Mouse (Mus musculus) adrenal gland, adult 8-10 months (tissue): ENCODE results near the gene Syn3. TPM values are rescaled to one million over a fixed set of nuclear protein-coding genes. Genes with fewer than 3 reads are reported as not detected.
A peak's percentile ranks its signal among the peaks of the same experiment; 100 is the strongest.

Experiments
- DNase-seq: peaks from one replicate; pipeline ENCODE4 v3.0.0; 2022
- total RNA-seq, 4 experiments: library from RNA; stranded (reverse); gene quantifications; 2 replicates each; pipeline ENCODE4 v1.2.4; 2022

The Syn3 gene
- total RNA-seq, 4 experiments from 2014 or later, result 3.7 to 5.7 (median 4.2) TPM

- DNase-seq, result peak; percentile 58
These were observed 225.1 kb downstream of the Syn3 start for GRCm38 (mm10) chr10:86273410-86274191.

GRCm38 (mm10) chr10:86272826-86273225 is 225.9 kb downstream of the Syn3 start:
- no peak for DNase-seq

DNA sequence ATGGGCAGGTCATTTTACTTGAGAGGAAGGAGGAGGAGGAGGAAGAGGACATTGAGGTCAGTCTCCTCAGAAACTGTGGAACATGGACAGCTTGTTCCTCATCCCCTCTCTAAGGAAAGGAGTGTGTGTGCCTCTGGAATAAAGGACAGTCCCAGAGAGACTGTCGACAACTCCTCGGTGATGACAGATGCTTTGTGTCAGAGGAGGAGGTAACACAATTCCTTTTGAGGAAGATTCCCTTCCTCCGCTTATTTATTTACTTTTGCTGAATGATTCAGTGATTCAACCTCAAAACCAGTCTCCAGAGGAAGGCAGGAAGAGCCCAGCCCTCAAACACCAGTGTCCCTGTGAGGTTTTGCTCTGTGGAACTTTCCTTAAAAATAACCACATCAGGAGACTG is 228.4 kb downstream of the Syn3 start:
- no peak for DNase-seq

GRCm38 (mm10) chr10:86264618-86265017 is 234.1 kb downstream of the Syn3 start:
- no peak for DNase-seq

DNA sequence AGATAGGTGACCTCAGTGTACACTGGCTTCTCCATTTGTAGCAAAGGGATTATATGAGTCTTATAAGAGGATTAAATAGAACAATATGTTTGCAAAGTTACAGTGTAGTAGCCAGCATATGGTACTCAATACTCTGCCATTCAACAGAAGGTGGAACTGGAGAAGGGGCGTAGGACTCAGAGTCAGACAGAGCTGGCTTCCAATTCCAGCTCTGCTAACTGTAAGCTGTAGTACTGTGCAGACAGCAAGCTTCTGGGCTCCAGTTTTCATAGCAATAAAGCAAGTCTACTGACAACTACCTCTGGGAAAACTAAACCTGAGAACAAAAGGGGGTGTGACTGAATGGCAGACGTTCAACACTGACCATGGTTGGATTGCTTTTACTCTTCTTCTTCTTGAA is 237.0 kb downstream of the Syn3 start:
- DNase-seq, result no peak

DNA sequence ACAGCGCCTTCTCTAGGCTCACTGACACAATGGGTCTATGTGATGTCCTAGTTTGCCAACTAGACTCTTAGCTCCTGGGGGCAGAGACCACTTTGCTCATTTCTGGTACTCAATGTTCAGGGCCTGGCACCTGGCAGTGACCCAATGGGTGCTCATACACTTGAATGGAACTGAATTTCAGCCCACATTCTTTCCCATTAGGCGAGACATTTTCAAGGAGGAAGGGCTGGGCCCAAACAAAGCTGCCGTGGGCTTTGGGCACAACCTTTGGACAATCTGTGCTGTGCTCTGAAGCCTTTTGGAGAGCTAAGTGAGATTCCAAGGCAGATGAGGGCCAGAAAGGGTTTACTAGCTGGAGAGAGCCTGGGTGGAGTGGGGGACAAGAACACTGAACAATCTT is 239.7 kb downstream of the Syn3 start:
- no peak for DNase-seq

- no peak for DNase-seq
These were observed 240.7 kb downstream of the Syn3 start for GRCm38 (mm10) chr10:86258046-86258445.

- no peak for DNase-seq
These were observed 241.7 kb downstream of the Syn3 start for GRCm38 (mm10) chr10:86257045-86257444.

DNA sequence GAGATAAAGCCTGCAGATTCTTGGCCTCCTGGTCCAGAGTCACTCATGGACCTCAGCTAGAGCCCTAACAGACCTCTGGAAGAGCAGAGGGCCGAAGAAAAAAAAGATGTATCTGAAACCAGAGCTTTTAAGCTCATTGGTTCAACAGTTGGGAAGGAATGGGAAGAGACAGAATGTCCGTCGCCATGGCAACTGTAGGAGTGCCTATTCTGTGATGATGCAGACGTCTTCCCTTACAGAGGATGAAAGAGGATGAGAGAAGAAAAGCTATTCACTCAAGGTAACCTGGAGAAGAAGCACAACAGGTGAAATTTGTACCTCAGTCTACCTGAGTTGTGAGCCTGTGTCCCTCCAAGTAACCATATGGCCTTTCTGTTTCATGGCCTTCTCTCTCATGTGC is 242.5 kb downstream of the Syn3 start:
- DNase-seq, result no peak

- DNase-seq, result no peak
These were observed 248.4 kb downstream of the Syn3 start for GRCm38 (mm10) chr10:86250149-86250922.

DNA sequence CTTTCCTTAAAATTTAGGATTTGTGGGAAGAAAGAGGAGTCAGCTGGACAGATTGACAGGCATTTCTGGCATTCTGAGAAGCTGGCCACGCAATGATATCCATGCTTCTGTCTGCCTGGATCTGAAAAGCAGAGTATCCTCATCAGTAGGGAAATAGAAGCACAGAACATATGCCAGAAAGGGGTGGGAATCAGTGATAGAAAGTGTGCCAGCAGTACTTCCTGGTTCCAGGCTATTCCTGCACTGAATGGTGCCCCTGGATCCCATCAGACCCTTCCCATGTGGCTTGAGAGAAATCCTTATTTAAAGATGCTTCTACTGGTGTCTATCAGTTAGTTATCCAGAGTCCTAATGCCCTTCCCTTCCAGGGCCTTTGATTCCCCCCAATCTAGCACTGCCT is 249.4 kb downstream of the Syn3 start:
- no peak for DNase-seq

- no peak for DNase-seq
These were observed 249.9 kb downstream of the Syn3 start for GRCm38 (mm10) chr10:86248807-86249206.

- DNase-seq, result no peak
These were observed 250.5 kb downstream of the Syn3 start for GRCm38 (mm10) chr10:86248131-86248740.

GRCm38 (mm10) chr10:86245396-86245795 is 253.3 kb downstream of the Syn3 start:
- DNase-seq, result no peak

DNA sequence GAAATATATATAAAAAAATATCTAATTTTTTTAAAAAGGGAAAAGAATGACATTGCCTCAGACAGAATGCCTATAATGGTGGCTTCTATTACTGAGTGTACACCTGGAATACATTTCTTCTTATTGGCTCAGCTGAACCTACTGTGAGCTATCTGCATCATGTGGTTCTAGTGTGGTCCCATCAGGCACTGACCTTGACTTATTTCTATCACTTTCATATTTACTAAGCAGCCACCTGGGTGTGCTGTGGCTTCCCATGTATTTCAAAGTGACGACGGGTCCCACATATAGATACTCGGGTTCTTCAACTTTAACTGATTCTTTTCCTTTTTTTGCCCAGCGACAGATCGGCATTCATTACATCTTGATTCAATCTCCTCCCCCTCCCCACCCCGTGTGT is 255.2 kb downstream of the Syn3 start:
- no peak for DNase-seq

DNA sequence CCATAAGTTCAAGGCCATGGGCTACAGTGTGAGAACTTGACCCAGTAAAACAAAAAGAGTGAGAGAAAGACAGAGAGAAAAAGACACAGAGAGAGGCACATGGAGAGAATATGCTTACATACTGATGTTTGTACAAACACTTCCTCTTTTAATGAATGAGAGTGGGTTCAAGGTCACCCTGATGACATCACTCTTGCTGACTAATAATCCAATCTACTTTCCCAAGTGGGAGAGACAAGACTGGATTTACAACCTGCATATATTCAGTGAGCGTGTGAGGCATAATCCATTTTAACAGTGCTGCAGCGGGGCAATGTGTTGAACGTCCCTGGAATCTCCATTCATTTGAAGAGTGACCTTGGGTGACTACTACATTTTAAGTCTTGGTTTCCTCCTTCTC is 256.0 kb downstream of the Syn3 start:
- no peak for DNase-seq

GRCm38 (mm10) chr10:86230006-86230405 is 268.7 kb downstream of the Syn3 start:
- no peak for DNase-seq

GRCm38 (mm10) chr10:86225480-86225879 is 273.2 kb downstream of the Syn3 start:
- no peak for DNase-seq

- no peak for DNase-seq
These were observed 279.7 kb downstream of the Syn3 start for GRCm38 (mm10) chr10:86218984-86219383.

DNA sequence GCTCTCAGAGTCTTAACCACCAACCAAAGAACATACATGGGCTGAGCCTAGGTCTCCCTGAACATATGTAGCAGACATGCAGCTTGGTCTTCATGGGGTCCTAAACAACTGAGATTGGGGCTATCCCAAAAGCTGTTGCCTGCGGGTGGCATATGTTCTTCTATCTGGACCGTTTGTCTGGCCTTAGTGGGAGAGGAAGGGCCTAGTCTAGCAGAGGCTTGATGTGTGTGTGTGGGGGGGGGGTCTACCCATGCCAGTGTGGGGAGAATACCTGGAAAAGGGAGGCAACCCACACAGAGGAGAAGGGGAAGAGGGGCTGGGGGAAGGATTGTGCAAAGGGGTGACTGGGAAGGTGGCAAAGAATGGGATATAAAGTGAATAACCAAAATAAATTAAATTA is 281.9 kb downstream of the Syn3 start:
- DNase-seq, result no peak

DNA sequence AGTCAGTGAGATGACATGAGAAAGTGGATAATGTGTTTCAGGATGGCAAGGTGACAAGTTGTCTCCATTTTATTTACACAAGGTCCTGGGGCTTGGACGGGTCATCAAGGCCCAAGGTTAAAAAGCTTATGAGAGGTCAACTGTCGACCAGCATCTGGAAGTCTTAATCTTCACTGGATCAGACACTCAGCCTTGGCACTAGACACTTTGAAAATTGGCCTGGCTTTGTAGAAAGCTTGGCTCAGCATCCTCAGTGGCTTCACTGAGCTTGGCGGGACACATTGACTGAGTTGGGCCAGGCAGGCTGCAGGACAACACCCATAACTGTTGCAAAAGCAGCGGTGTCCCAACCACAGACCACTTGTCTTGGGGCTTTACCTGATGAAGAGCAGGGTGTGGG is 286.6 kb downstream of the Syn3 start:
- no peak for DNase-seq

GRCm38 (mm10) chr10:86203915-86204314 is 294.8 kb downstream of the Syn3 start:
- peak; percentile 38 for DNase-seq

- DNase-seq, result no peak
These were observed 295.5 kb downstream of the Syn3 start for GRCm38 (mm10) chr10:86203175-86203574.

- no peak for DNase-seq
These were observed 296.9 kb downstream of the Syn3 start for GRCm38 (mm10) chr10:86201826-86202225.
